Mouse (Mus musculus) heart, embryonic 15.5 days (tissue): ENCODE measurements around the gene Neurl4. TPM values are rescaled to one million over a fixed set of nuclear protein-coding genes. Genes with fewer than 3 reads are reported as not detected.

Experiments
- microRNA-seq: library from miRNA; unstranded; fragments of <30 nt; microRNA quantifications from one replicate; pipeline ENCODE4, GENCODE M21; 2016
- polyA plus RNA-seq: library from polyadenylated mRNA; unstranded; fragments of >200 nt; fragmentation: Nextera tagmentation; extraction: Ambion mirVana; gene quantifications from 2 replicates; pipeline ENCODE4 v1.2.1, GENCODE M21; 2015

The Neurl4 gene
- polyA plus RNA-seq, 1 experiment from 2014 or later, result 5.2 TPM

Small RNA genes within 50 kb of the gene (microRNA-seq; reads per million reads assigned to microRNA genes)
- not detected for gene Mir6924

Other genes with a start within 250 kb of the Neurl4 start
- 0.22 TPM in 1 of 2 replicates, not detected in the other for gene Sox15, start 245.8 kb upstream of the Neurl4 start, polyA plus RNA-seq
- 38.8 and 48.1 TPM in 2 replicates for gene Mpdu1, start 238.4 kb upstream of the Neurl4 start, polyA plus RNA-seq
- 8.7 and 18.6 TPM in 2 replicates for gene Cd68, start 234.9 kb upstream of the Neurl4 start, polyA plus RNA-seq
- 310 and 340 TPM in 2 replicates for gene Eif4a1, start 228.6 kb upstream of the Neurl4 start, polyA plus RNA-seq
- gene Senp3, start 219.0 kb upstream of the Neurl4 start, polyA plus RNA-seq, result 47.1 and 54.8 TPM in 2 replicates
- gene Tnfsf13, start 215.3 kb upstream of the Neurl4 start, polyA plus RNA-seq, result 0.54 and 0.99 TPM in 2 replicates
- 7.3 and 8.9 TPM in 2 replicates for gene Tnfsf12, start 205.2 kb upstream of the Neurl4 start, polyA plus RNA-seq
- gene Tnfsfm13, start 205.0 kb upstream of the Neurl4 start, polyA plus RNA-seq, result 2.9 and 4.2 TPM in 2 replicates
- gene Polr2a, start 142.4 kb upstream of the Neurl4 start, polyA plus RNA-seq, result 10.9 and 18.3 TPM in 2 replicates
- 0.16 and 0.48 TPM in 2 replicates for gene Slc35g3, start 139.1 kb upstream of the Neurl4 start, polyA plus RNA-seq
- gene Zbtb4, start 135.2 kb upstream of the Neurl4 start, polyA plus RNA-seq, result 3.1 and 3.8 TPM in 2 replicates
- 5.4 and 7.5 TPM in 2 replicates for gene Chrnb1, start 105.1 kb upstream of the Neurl4 start, polyA plus RNA-seq
- gene Fgf11, start 99.2 kb upstream of the Neurl4 start, polyA plus RNA-seq, result 1.8 and 2.9 TPM in 2 replicates
- 1.1 and 2.6 TPM in 2 replicates for gene Tmem102, start 95.4 kb upstream of the Neurl4 start, polyA plus RNA-seq
- gene Gm39566, start 85.8 kb upstream of the Neurl4 start, polyA plus RNA-seq, result not detected in 2 replicates
- gene Spem2, start 82.6 kb upstream of the Neurl4 start, polyA plus RNA-seq, result not detected in 2 replicates
- not detected in 2 replicates for gene Spem1, start 78.9 kb upstream of the Neurl4 start, polyA plus RNA-seq
- gene Nlgn2, start 63.3 kb upstream of the Neurl4 start, polyA plus RNA-seq, result 1.6 and 2.2 TPM in 2 replicates
- gene Tmem256, start 62.6 kb upstream of the Neurl4 start, polyA plus RNA-seq, result 291 and 359 TPM in 2 replicates
- 68.5 and 81.4 TPM in 2 replicates for gene Plscr3, start 54.7 kb upstream of the Neurl4 start, polyA plus RNA-seq
- gene Tnk1, start 42.3 kb upstream of the Neurl4 start, polyA plus RNA-seq, result 0.31 and 0.80 TPM in 2 replicates
- gene Tmem95, start 23.1 kb upstream of the Neurl4 start, polyA plus RNA-seq, result not detected in 2 replicates
- 3.3 and 5.7 TPM in 2 replicates for gene Kctd11, start 19.7 kb upstream of the Neurl4 start, polyA plus RNA-seq
- 4.5 and 14.8 TPM in 2 replicates for gene Acap1, start 5.5 kb upstream of the Neurl4 start, polyA plus RNA-seq
- gene 2810408A11Rik, start 85 bp upstream of the Neurl4 start, polyA plus RNA-seq, result 3.7 and 5.8 TPM in 2 replicates
- 44.8 and 54.9 TPM in 2 replicates for gene Gps2, start 12.8 kb downstream of the Neurl4 start, polyA plus RNA-seq
- 975 and 1,130 TPM in 2 replicates for gene Eif5a, start 20.9 kb downstream of the Neurl4 start, polyA plus RNA-seq
- 5.5 and 5.7 TPM in 2 replicates for gene Ybx2, start 34.7 kb downstream of the Neurl4 start, polyA plus RNA-seq
- gene Slc2a4, start 47.1 kb downstream of the Neurl4 start, polyA plus RNA-seq, result 42.0 and 42.6 TPM in 2 replicates
- 3.8 and 13.9 TPM in 2 replicates for gene Cldn7, start 63.7 kb downstream of the Neurl4 start, polyA plus RNA-seq
- 19.9 and 21.6 TPM in 2 replicates for gene Ctdnep1, start 80.1 kb downstream of the Neurl4 start, polyA plus RNA-seq
- gene Elp5, start 81.4 kb downstream of the Neurl4 start, polyA plus RNA-seq, result 97.8 and 99.6 TPM in 2 replicates
- gene Gabarap, start 90.1 kb downstream of the Neurl4 start, polyA plus RNA-seq, result 402 and 455 TPM in 2 replicates
- 38.4 and 42.4 TPM in 2 replicates for gene Phf23, start 94.7 kb downstream of the Neurl4 start, polyA plus RNA-seq
- gene Dvl2, start 99.5 kb downstream of the Neurl4 start, polyA plus RNA-seq, result 17.4 and 24.8 TPM in 2 replicates
- 200 and 235 TPM in 2 replicates for gene Acadvl, start 114.3 kb downstream of the Neurl4 start, polyA plus RNA-seq
- 4.8 and 5.1 TPM in 2 replicates for gene Dlg4, start 115.9 kb downstream of the Neurl4 start, polyA plus RNA-seq
- gene Asgr1, start 153.0 kb downstream of the Neurl4 start, polyA plus RNA-seq, result 0.29 TPM in 1 of 2 replicates, not detected in the other
- gene Asgr2, start 191.6 kb downstream of the Neurl4 start, polyA plus RNA-seq, result 0.22 TPM in 1 of 2 replicates, not detected in the other
- 0.40 and 0.82 TPM in 2 replicates for gene Mgl2, start 229.3 kb downstream of the Neurl4 start, polyA plus RNA-seq